Mouse (Mus musculus) olfactory bulb, adult 2 months (tissue): ENCODE measurements at regions not wholly inside any gene's neighbourhood (a gene's known extent, or its start where the extent isn't known, plus 50 kb on each side); places are given as distances from the start of the nearest gene placed in this dataset.

Experiments
- CTCF ChIP-seq: fragments of 200-500 bp; IDR thresholded peaks from 2 replicates; pipeline ENCODE4 v1.5.1; 2012; ENCODE audit warnings: low read depth, mild to moderate bottlenecking, low read length, moderate library complexity; ENCODE audit not compliant: insufficient read depth
- POLR2A ChIP-seq: fragments of 200-500 bp; IDR thresholded peaks from 2 replicates; pipeline ENCODE4 v1.6.1; 2012; ENCODE audit warnings: mild to moderate bottlenecking, low read depth, low read length, moderate library complexity; ENCODE audit not compliant: insufficient read depth

DNA sequence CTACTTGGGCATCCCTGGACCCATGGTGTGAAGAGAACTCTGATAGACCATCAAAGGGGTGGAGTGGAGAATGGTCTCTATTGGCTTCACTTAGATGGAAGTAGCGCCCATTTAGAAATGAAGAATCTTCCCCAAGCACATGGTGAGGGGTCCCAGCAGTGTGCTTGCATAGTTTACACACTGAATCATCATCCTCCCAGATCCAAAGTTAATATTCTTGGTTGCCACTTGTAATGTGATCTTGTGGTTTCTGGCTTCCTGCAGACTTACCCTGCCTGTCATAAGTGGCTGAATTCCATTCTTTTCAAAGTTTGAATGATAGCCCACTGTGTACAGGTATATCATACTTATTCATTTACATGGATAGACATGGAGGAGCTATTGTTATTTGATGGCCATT lies 199.3 kb upstream of the Rtl1 start:
- no peak for TF ChIP-seq CTCF
- TF ChIP-seq POLR2A: no peak
